Mouse (Mus musculus) heart, embryonic 11.5 days (tissue): ENCODE measurements at regions not wholly inside any gene's neighbourhood (a gene's known extent, or its start where the extent isn't known, plus 50 kb on each side); places are given as distances from the start of the nearest gene placed in this dataset.

Experiments used
- ATAC-seq: fragments of 200-750 bp; cut with Nextera tagmentation; replicated peaks from 2 replicates; pipeline ENCODE4 v1.8.0; 2017; ENCODE audit warnings: moderate library complexity; ENCODE audit not compliant: insufficient number of reproducible peaks, low FRiP score, low TSS enrichment
- H3K27ac ChIP-seq: fragments of 300-500 bp; sonication (generic); 2 replicates; pipeline ENCODE4 v1.5.1; 2014; ENCODE audit warnings: mild to moderate bottlenecking, low read depth, low read length
- H3K27me3 ChIP-seq: fragments of 300-500 bp; sonication (generic); 2 replicates; pipeline ENCODE4 v1.6.1; 2014; ENCODE audit warnings: mild to moderate bottlenecking, low read length, mixed read lengths; ENCODE audit not compliant: control insufficient read depth, insufficient read depth
- H3K36me3 ChIP-seq: fragments of 300-500 bp; sonication (generic); 2 replicates; pipeline ENCODE4 v1.6.1; 2014; ENCODE audit warnings: mild to moderate bottlenecking, low read length, moderate library complexity, mixed read lengths; ENCODE audit not compliant: control insufficient read depth, insufficient read depth
- H3K4me1 ChIP-seq: fragments of 300-500 bp; sonication (generic); 2 replicates; pipeline ENCODE4 v1.6.1; 2014; ENCODE audit warnings: low read length; ENCODE audit not compliant: control insufficient read depth, insufficient read depth
- H3K4me2 ChIP-seq: fragments of 300-500 bp; sonication (generic); 2 replicates; pipeline ENCODE4 v1.6.1; 2014; ENCODE audit warnings: mild to moderate bottlenecking, moderate library complexity
- H3K4me3 ChIP-seq: fragments of 300-500 bp; sonication (generic); 2 replicates; pipeline ENCODE4 v1.5.1; 2014; ENCODE audit warnings: low read depth, low read length
- H3K9ac ChIP-seq: fragments of 300-500 bp; sonication (generic); 2 replicates; pipeline ENCODE4 v1.6.1; 2014; ENCODE audit warnings: mild to moderate bottlenecking, low read depth, low read length, moderate library complexity
- H3K9me3 ChIP-seq: fragments of 300-500 bp; sonication (generic); replicated peaks from 2 replicates; pipeline ENCODE4 v1.6.1; 2016; ENCODE audit warnings: low read length; ENCODE audit not compliant: control insufficient read depth
- WGBS: fragments of 180-500 bp; shearing (Covaris S2); extraction: QIAGEN DNeasy Blood & Tissue Kit; methylation state at CpG from one replicate; pipeline ENCODE4 v1.1.7; 2014; ENCODE audit not compliant: insufficient replicate concordance; 5-methylcytosine and 5-hydroxymethylcytosine counted together

DNA sequence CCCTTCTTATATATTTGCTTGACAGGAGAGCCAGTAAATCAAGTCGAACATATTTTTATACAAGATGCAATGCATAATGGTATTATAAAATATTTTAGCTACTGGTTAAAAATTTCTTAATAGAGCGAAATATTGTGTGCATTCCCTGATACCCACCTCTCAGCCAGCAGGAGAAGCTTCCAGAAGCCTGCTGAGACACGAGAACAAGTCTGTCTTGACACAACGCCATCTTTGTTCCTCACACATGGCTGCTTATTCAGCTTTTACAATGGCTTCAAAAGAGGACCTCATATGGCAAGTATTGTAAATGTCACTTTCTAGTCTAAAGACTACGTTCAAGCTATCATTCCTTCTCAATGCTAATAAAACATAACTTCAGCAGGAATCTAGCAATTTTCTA lies 217.1 kb upstream of the Sptlc3 start:
- H3K4me1 ChIP-seq = no peaks in the 10 kb centered on the region
- H3K27me3 ChIP-seq = no peaks in the 10 kb centered on the region
- whole genome bisulfite sequencing = 74% methylated on average over 5 of the region's 5 CpGs
- H3K4me3 ChIP-seq = no peak overlapping the region
- no peak overlapping the region for H3K9ac ChIP-seq
- H3K36me3 ChIP-seq = no peaks in the 10 kb centered on the region
- H3K9me3 ChIP-seq = no peaks in the 10 kb centered on the region
- ATAC-seq = no peak
- no peak overlapping the region for H3K27ac ChIP-seq
- H3K4me2 ChIP-seq = no peak overlapping the region

DNA sequence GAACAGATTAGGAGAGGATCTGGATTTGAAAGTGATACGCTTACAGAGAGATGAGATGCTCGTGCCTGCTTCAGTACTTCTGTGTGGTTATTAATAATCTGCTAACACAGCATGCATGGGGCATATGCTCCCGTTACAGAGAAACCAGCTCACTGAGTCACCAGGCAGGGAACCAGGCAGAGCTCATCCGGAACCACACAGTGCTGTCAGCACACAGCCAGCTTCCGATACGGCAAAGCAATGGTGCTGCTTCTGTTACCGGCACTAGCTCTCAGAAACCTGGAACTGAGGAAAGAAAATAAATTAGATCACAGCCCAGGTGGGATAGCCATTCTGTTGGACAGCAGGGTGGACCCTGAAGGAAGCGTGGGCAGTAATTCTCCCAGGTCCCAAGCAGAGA lies 216.1 kb upstream of the Sptlc3 start:
- no peak for ATAC-seq
- Histone ChIP-seq H3K9me3 (no peaks in the 10 kb centered on the region), H3K4me1 (no peaks in the 10 kb centered on the region), H3K4me3 (no peak overlapping the region), H3K27ac (no peak overlapping the region), H3K4me2 (no peak overlapping the region), H3K27me3 (no peaks in the 10 kb centered on the region), H3K9ac (no peak overlapping the region), H3K36me3 (no peaks in the 10 kb centered on the region)
- WGBS = 84% methylated on average over 8 of the region's 8 CpGs

DNA sequence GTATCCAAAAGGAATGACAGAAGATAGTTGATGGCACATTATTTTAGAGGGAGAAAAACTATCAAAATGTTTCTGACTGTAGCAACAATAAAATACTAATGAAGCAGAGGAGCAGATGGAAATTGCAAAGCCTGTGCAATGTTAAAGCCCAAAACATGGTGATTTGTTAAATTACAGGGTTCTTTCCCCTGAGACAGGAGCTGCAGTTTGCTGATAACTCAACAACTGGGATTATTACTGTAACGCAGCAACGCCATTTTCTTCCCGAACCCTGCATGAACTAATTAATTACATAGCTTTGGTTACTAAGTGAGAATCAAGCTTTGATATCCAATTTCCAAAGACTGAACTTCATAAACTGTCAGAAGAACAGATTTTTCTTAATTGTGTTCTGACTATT lies 212.7 kb upstream of the Sptlc3 start:
- H3K4me2 ChIP-seq = no peak overlapping the region
- ATAC-seq = no peak
- no peaks in the 10 kb centered on the region for H3K27me3 ChIP-seq
- no peaks in the 10 kb centered on the region for H3K4me1 ChIP-seq
- H3K4me3 ChIP-seq = no peak overlapping the region
- no peak overlapping the region for H3K9ac ChIP-seq
- H3K9me3 ChIP-seq = no peaks in the 10 kb centered on the region
- no peak overlapping the region for H3K27ac ChIP-seq
- 73% methylated on average over 3 of the region's 3 CpGs for WGBS
- no peaks in the 10 kb centered on the region for H3K36me3 ChIP-seq

DNA sequence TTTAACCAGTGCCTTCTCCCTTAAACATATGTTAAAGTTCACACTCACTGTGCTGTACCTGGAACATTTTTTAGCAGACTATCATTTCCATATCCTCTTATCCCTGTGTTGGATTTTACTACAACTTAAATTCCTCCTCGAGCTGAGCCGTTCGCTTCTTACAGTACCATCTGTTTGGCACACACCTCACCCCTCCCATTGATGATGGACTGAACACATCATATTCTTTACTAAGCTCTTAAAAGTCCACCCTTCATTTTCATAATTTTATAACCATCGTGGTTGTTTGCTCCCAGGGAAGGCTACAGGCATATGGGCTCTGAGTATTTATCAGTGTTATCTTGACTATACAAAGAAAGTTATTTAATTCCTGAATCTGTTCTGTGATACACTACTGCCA lies 209.4 kb upstream of the Sptlc3 start:
- Histone ChIP-seq H3K4me3 (no peak overlapping the region), H3K9me3 (no peaks in the 10 kb centered on the region), H3K4me2 (no peak overlapping the region), H3K4me1 (no peaks in the 10 kb centered on the region), H3K36me3 (no peaks in the 10 kb centered on the region), H3K9ac (no peak overlapping the region), H3K27ac (no peak overlapping the region), H3K27me3 (no peaks in the 10 kb centered on the region)
- 83% methylated on average over 4 of the region's 4 CpGs for WGBS
- ATAC-seq = no peak

DNA sequence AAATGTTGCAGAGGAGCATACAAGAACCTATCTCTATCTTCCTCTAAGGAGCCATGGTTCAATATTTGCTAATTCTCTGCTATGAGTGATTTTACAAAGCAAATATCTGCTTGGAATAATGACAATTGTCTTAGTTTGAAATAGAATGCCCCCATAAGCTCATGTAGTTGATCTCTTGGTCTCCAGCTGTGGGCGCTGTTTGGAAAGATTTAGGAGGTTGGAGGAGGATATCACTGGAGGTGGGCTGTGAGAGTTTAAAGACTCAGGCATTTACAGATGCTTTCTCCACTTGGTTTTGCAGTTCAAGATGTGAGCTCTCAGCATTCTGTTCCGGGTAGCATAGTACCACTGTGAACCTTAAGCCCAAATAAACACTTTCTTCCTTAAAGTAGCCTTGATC lies 207.3 kb upstream of the Sptlc3 start:
- Histone ChIP-seq H3K27ac (no peak overlapping the region), H3K36me3 (no peaks in the 10 kb centered on the region), H3K4me1 (no peaks in the 10 kb centered on the region), H3K4me2 (no peak overlapping the region), H3K9ac (no peak overlapping the region), H3K4me3 (no peak overlapping the region), H3K27me3 (no peaks in the 10 kb centered on the region), H3K9me3 (no peaks in the 10 kb centered on the region)
- ATAC-seq = no peak
- 45% methylated on average over 2 of the region's 2 CpGs for WGBS

DNA sequence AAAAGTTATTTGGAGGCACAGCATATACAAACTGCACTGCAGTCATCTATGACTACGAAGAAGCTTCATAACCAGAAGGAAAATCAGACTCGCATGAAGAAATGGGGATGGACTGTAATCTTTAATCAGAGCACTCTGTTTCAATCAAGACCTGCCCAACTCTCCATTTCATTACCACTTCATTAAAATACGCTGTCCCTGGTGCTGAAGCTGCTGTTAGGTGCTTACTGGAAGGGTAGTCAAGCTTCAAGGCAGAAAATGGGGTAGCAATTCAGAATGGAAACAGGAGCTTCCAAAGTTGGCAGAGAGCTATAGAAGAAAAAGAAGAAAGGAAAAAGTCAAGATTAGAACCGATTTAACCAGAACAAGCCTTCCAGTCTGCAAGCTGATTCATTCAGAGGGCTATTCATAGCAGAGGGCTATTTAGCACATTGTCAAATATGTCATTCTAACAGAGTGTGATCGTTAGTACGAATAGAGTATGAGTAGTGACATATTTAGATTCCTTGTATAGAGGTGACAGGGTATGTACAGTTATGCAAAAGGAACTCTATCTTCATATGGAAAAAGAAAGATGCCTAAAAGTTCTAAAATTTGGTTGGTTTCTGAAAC lies 195.1 kb upstream of the Sptlc3 start:
- Histone ChIP-seq H3K9ac (no peak overlapping the region), H3K27me3 (no peaks in the 10 kb centered on the region), H3K27ac (no peak overlapping the region), H3K36me3 (no peaks in the 10 kb centered on the region), H3K4me1 (no peaks in the 10 kb centered on the region), H3K9me3 (no peaks in the 10 kb centered on the region), H3K4me3 (no peak overlapping the region), H3K4me2 (no peak overlapping the region)
- WGBS = 56% methylated on average over 6 of the region's 6 CpGs
- ATAC-seq = no peak

DNA sequence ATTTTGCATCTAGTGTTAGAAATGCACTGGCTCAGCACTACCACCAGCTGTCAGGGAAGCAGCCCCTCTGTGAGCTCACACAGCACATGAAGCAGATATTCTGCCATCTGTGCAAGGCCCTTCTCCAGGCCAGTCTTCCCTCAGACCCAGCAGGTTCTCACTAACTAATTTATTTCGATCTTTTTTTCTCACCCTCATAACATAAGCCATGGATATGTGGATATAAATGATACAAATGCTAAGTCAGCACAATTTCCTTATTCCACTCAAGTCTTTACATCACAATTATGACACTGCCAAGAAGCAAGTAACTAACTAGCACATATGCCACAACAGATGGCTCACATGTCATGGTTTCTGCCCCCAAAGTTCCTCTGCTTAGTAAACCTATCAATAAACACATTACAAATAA lies 182.3 kb upstream of the Sptlc3 start:
- Histone ChIP-seq H3K27ac (no peak overlapping the region), H3K4me1 (no peaks in the 10 kb centered on the region), H3K9me3 (no peaks in the 10 kb centered on the region), H3K4me3 (no peak overlapping the region), H3K27me3 (no peaks in the 10 kb centered on the region), H3K9ac (no peak overlapping the region), H3K36me3 (no peaks in the 10 kb centered on the region), H3K4me2 (no peak overlapping the region)
- WGBS = 73% methylated on average over 1 of the region's 1 CpGs
- no peak for ATAC-seq

DNA sequence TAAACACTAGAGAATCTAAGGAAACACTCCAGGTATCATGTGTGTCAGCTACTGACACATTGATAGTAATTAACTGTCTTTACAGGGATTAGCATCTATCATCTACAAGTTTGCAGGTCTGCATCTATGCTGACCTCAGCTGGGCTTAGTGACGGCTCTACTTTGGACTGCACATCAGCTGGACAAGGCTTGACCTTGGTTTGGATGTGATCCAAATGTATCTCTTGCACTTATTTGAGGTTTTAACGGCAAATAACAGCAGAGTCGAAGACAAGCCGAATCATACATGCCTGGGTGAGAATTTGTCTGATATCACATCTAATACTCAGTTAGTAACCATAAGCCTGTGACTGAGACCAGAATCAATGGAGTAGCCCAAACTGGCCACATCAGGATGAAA lies 181.7 kb upstream of the Sptlc3 start:
- no peak for ATAC-seq
- H3K4me3 ChIP-seq = no peak overlapping the region

DNA sequence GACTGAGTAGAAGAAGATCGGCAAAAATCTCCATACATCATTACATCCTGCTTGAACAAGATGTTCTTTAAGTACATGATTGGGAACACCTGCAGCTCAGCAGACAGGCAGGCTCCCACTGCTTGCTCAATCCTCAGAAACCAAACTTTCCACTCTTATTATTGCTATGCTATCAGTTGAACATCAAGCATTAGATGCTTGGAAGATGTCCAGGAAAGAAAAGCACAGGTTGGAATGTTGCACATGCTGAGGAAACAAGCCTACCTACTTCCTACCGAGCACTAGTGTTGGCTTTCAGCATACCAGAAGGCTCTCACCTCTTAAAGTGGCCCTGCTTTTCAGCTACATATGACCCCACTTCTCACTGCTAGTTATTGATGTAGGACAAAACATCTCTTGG lies 171.2 kb upstream of the Sptlc3 start:
- WGBS = 62% methylated on average over 2 of the region's 2 CpGs
- H3K4me2 ChIP-seq = no peak overlapping the region
- no peak overlapping the region for H3K27ac ChIP-seq
- H3K9ac ChIP-seq = no peak overlapping the region
- no peaks in the 10 kb centered on the region for H3K27me3 ChIP-seq
- H3K4me3 ChIP-seq = no peak overlapping the region
- H3K9me3 ChIP-seq = no peaks in the 10 kb centered on the region
- ATAC-seq = no peak
- H3K36me3 ChIP-seq = no peaks in the 10 kb centered on the region
- H3K4me1 ChIP-seq = no peaks in the 10 kb centered on the region

More for the DNA sequence above, 181.7 kb upstream of the Sptlc3 start:
- WGBS = 76% methylated on average over 4 of the region's 4 CpGs
- no peak overlapping the region for H3K4me2 ChIP-seq
- no peaks in the 10 kb centered on the region for H3K36me3 ChIP-seq
- H3K9ac ChIP-seq = no peak overlapping the region
- no peak overlapping the region for H3K27ac ChIP-seq
- H3K4me1 ChIP-seq = no peaks in the 10 kb centered on the region
- H3K27me3 ChIP-seq = no peaks in the 10 kb centered on the region
- no peaks in the 10 kb centered on the region for H3K9me3 ChIP-seq
